Mouse (Mus musculus) heart, embryonic 12.5 days (tissue): ENCODE data around the gene Tfcp2. TPM values are rescaled to one million over a fixed set of nuclear protein-coding genes. Genes with fewer than 3 reads are reported as not detected.

ENCODE experiments used
- ATAC-seq: fragments of 200-750 bp; cut with Nextera tagmentation; 2 replicates; pipeline ENCODE4 v1.8.0; 2017; ENCODE audit warnings: moderate TSS enrichment, moderate library complexity; ENCODE audit not compliant: insufficient number of reproducible peaks, low FRiP score
- H3K27ac ChIP-seq: fragments of 300-500 bp; sonication (generic); 2 replicates; pipeline ENCODE4 v1.5.1; 2016; ENCODE audit warnings: mild to moderate bottlenecking, moderate library complexity; ENCODE audit not compliant: poor library complexity, severe bottlenecking
- H3K27me3 ChIP-seq: fragments of 300-500 bp; sonication (generic); replicated peaks from 2 replicates; pipeline ENCODE4 v1.6.1; 2016; ENCODE audit warnings: mild to moderate bottlenecking, moderate library complexity
- H3K36me3 ChIP-seq: fragments of 300-500 bp; sonication (generic); 2 replicates; pipeline ENCODE4 v1.6.1; 2016; ENCODE audit warnings: mild to moderate bottlenecking, moderate library complexity
- H3K4me1 ChIP-seq: fragments of 300-500 bp; sonication (generic); replicated peaks from 2 replicates; pipeline ENCODE4 v1.6.1; 2016; ENCODE audit warnings: mild to moderate bottlenecking
- H3K4me2 ChIP-seq: fragments of 300-500 bp; sonication (generic); 2 replicates; pipeline ENCODE4 v1.6.1; 2016; ENCODE audit warnings: mild to moderate bottlenecking, moderate library complexity
- H3K4me3 ChIP-seq: fragments of 300-500 bp; sonication (generic); 2 replicates; pipeline ENCODE4 v1.5.1; 2016; ENCODE audit warnings: mild to moderate bottlenecking
- H3K9ac ChIP-seq: fragments of 300-500 bp; sonication (generic); 2 replicates; pipeline ENCODE4 v1.6.1; 2016; ENCODE audit warnings: mild to moderate bottlenecking, moderate library complexity
- H3K9me3 ChIP-seq: fragments of 300-500 bp; sonication (generic); replicated peaks from 2 replicates; pipeline ENCODE4 v1.6.1; 2016; ENCODE audit warnings: mild to moderate bottlenecking, moderate library complexity
- WGBS: fragments of 180-500 bp; shearing (Covaris S2); methylation state at CpG from one replicate; pipeline ENCODE4 v1.1.7; 2016; 5-methylcytosine and 5-hydroxymethylcytosine counted together
- polyA plus RNA-seq: library from polyadenylated mRNA; unstranded; fragments of >200 nt; fragmentation: Nextera tagmentation; extraction: Ambion mirVana; gene quantifications from 2 replicates; pipeline ENCODE4 v1.2.1, GENCODE M21; 2016

The Tfcp2 gene
- polyA plus RNA-seq, 1 experiment from 2014 or later: 24.5 TPM

GRCm38 (mm10) chr15:100485576-100485975 is 66.2 kb downstream of the Tfcp2 start:
- no peak overlapping the region for H3K9ac ChIP-seq
- H3K36me3 ChIP-seq: peaks cover 75% of the 10 kb centered on the region
- H3K4me3 ChIP-seq: no peak overlapping the region
- no peak overlapping the region for H3K27ac ChIP-seq
- no peaks in the 10 kb centered on the region for H3K27me3 ChIP-seq
- H3K4me2 ChIP-seq: no peak overlapping the region
- ATAC-seq: no peak
- H3K4me1 ChIP-seq: peaks cover 32% of the 10 kb centered on the region
- 84% methylated on average over 3 of the region's 3 CpGs for WGBS
- H3K9me3 ChIP-seq: no peaks in the 10 kb centered on the region

- Histone ChIP-seq H3K4me2 (no peak overlapping the region), H3K9ac (no peak overlapping the region), H3K27ac (no peak overlapping the region), H3K9me3 (no peaks in the 10 kb centered on the region), H3K27me3 (no peaks in the 10 kb centered on the region), H3K4me1 (no peaks in the 10 kb centered on the region), H3K4me3 (no peak overlapping the region), H3K36me3 (peaks cover 95% of the 10 kb centered on the region)
- WGBS: 86% methylated on average over 4 of the region's 4 CpGs
- ATAC-seq: no peak
These were observed 72.9 kb downstream of the Tfcp2 start for GRCm38 (mm10) chr15:100478925-100479324.

GRCm38 (mm10) chr15:100478351-100478750 is 73.5 kb downstream of the Tfcp2 start:
- Histone ChIP-seq H3K27me3 (no peaks in the 10 kb centered on the region), H3K4me1 (no peaks in the 10 kb centered on the region), H3K4me2 (no peak overlapping the region), H3K4me3 (no peak overlapping the region), H3K9ac (no peak overlapping the region), H3K9me3 (no peaks in the 10 kb centered on the region), H3K36me3 (peaks cover 95% of the 10 kb centered on the region), H3K27ac (no peak overlapping the region)
- ATAC-seq: no peak
- WGBS: 82% methylated on average over 10 of the region's 10 CpGs

GRCm38 (mm10) chr15:100473926-100474503 is 77.8 kb downstream of the Tfcp2 start:
- H3K9me3 ChIP-seq: no peaks in the 10 kb centered on the region
- H3K27me3 ChIP-seq: no peaks in the 10 kb centered on the region
- no peak overlapping the region for H3K4me2 ChIP-seq
- H3K36me3 ChIP-seq: peaks cover 74% of the 10 kb centered on the region
- no peak for ATAC-seq
- WGBS: 78% methylated on average over 7 of the region's 7 CpGs
- peaks cover 11% of the 10 kb centered on the region for H3K4me1 ChIP-seq
- H3K9ac ChIP-seq: no peak overlapping the region
- H3K4me3 ChIP-seq: no peak overlapping the region
- H3K27ac ChIP-seq: no peak overlapping the region

GRCm38 (mm10) chr15:100470037-100470436 is 81.8 kb downstream of the Tfcp2 start:
- ATAC-seq: no peak
- 46% methylated on average over 10 of the region's 10 CpGs for WGBS
- peaks cover 36% of the 10 kb centered on the region for H3K36me3 ChIP-seq
- no peak overlapping the region for H3K9ac ChIP-seq
- no peaks in the 10 kb centered on the region for H3K27me3 ChIP-seq
- peaks cover 19% of the 10 kb centered on the region for H3K4me1 ChIP-seq
- H3K9me3 ChIP-seq: no peaks in the 10 kb centered on the region
- peak overlapping the region; percentile 94 for H3K4me2 ChIP-seq
- no peak overlapping the region for H3K27ac ChIP-seq
- peak overlapping the region; percentile 80 for H3K4me3 ChIP-seq

GRCm38 (mm10) chr15:100469189-100469545 is 82.6 kb downstream of the Tfcp2 start:
- peak overlapping the region; percentile 80; the same call in 1 of the 2 replicates for H3K27ac ChIP-seq
- 0 out of 2 replicates have a peak, but pooled peaks have one; percentile 16 for ATAC-seq
- peaks cover 28% of the 10 kb centered on the region for H3K36me3 ChIP-seq
- H3K4me1 ChIP-seq: peaks cover 19% of the 10 kb centered on the region
- no peaks in the 10 kb centered on the region for H3K9me3 ChIP-seq
- H3K4me2 ChIP-seq: peak overlapping the region; percentile 94
- H3K9ac ChIP-seq: peak overlapping the region; percentile 90
- no peaks in the 10 kb centered on the region for H3K27me3 ChIP-seq
- 1% methylated on average over 19 of the region's 19 CpGs for WGBS
- peak overlapping the region; percentile 80 for H3K4me3 ChIP-seq

GRCm38 (mm10) chr15:100468295-100469188 is 83.3 kb downstream of the Tfcp2 start, which contains the start of gene Letmd1:
Letmd1 (plus strand) TSS chr15:100469023.
- H3K27me3 ChIP-seq: no peaks in the 10 kb centered on the region
- H3K9ac ChIP-seq: peak within 1 kb of the TSS; percentile 90
- WGBS: 2% methylated on average over 83 of the region's 84 CpGs
- H3K4me3 ChIP-seq: peak within 1 kb of the TSS; percentile 80
- H3K36me3 ChIP-seq: peaks cover 22% of the 10 kb centered on the region
- H3K4me2 ChIP-seq: peak within 1 kb of the TSS; percentile 94
- no peaks in the 10 kb centered on the region for H3K9me3 ChIP-seq
- peak within 1 kb of the TSS; percentile 80 for H3K27ac ChIP-seq
- ATAC-seq: peak; percentile 91
- peaks cover 19% of the 10 kb centered on the region for H3K4me1 ChIP-seq

- Histone ChIP-seq H3K9me3 (no peaks in the 10 kb centered on the region), H3K27ac (no peak overlapping the region), H3K27me3 (no peaks in the 10 kb centered on the region), H3K9ac (peak overlapping the region; percentile 90), H3K4me3 (peak overlapping the region; percentile 80), H3K4me1 (peaks cover 19% of the 10 kb centered on the region), H3K36me3 (peaks cover 18% of the 10 kb centered on the region), H3K4me2 (peak overlapping the region; percentile 94)
- WGBS: 51% methylated on average over 6 of the region's 8 CpGs
- ATAC-seq: no peak
These were observed 84.1 kb downstream of the Tfcp2 start for GRCm38 (mm10) chr15:100467738-100468137.

- no peak overlapping the region for H3K27ac ChIP-seq
- H3K4me1 ChIP-seq: peaks cover 28% of the 10 kb centered on the region
- H3K27me3 ChIP-seq: no peaks in the 10 kb centered on the region
- H3K4me2 ChIP-seq: no peak overlapping the region
- 73% methylated on average over 2 of the region's 2 CpGs for WGBS
- H3K36me3 ChIP-seq: no peaks in the 10 kb centered on the region
- no peak overlapping the region for H3K4me3 ChIP-seq
- no peaks in the 10 kb centered on the region for H3K9me3 ChIP-seq
- no peak overlapping the region for H3K9ac ChIP-seq
- ATAC-seq: no peak
These were observed 86.4 kb downstream of the Tfcp2 start for GRCm38 (mm10) chr15:100465432-100465831.

- Histone ChIP-seq H3K27me3 (peaks cover 4% of the 10 kb centered on the region; the same call in 1 of the 2 replicates), H3K9me3 (no peaks in the 10 kb centered on the region), H3K36me3 (no peaks in the 10 kb centered on the region), H3K4me1 (peaks cover 17% of the 10 kb centered on the region), H3K9ac (no peak overlapping the region), H3K4me3 (no peak overlapping the region), H3K4me2 (no peak overlapping the region), H3K27ac (no peak overlapping the region)
- WGBS: 28% methylated on average over 6 of the region's 6 CpGs
- no peak for ATAC-seq
These were observed 88.1 kb downstream of the Tfcp2 start for GRCm38 (mm10) chr15:100463712-100464111.

GRCm38 (mm10) chr15:100462086-100462485 is 89.7 kb downstream of the Tfcp2 start:
- Histone ChIP-seq H3K9ac (no peak overlapping the region), H3K36me3 (no peaks in the 10 kb centered on the region), H3K4me1 (peaks cover 10% of the 10 kb centered on the region; the same call in 1 of the 2 replicates), H3K27me3 (peaks cover 9% of the 10 kb centered on the region; the same call in 1 of the 2 replicates), H3K9me3 (no peaks in the 10 kb centered on the region), H3K4me2 (no peak overlapping the region), H3K27ac (no peak overlapping the region), H3K4me3 (no peak overlapping the region)
- ATAC-seq: no peak
- 75% methylated on average over 5 of the region's 5 CpGs for WGBS
